Mouse (Mus musculus) adrenal gland, adult 18-20 months (tissue): ENCODE data around the gene Vps45. TPM values are rescaled to one million over a fixed set of nuclear protein-coding genes. Genes with fewer than 3 reads are reported as not detected.
"Not testable (repeated sequence)": the region's sequence is repeated elsewhere in the genome, so short reads cannot be mapped to it uniquely, and the experiment has no call there.

Experiments
- DNase-seq, 2 experiments: peaks; one replicate each; pipeline ENCODE4 v3.0.0; 2021 to 2022; ENCODE audit warnings: low spot score in 2 of 2
- total RNA-seq, 2 experiments: library from RNA; stranded (reverse); gene quantifications; 1 replicate in 1 of 2; 2 replicates in 1 of 2; pipeline ENCODE4 v1.2.3; 2021

Gene Vps45
- total RNA-seq, 2 experiments from 2014 or later: 26.4 to 31.4 TPM

DNA sequence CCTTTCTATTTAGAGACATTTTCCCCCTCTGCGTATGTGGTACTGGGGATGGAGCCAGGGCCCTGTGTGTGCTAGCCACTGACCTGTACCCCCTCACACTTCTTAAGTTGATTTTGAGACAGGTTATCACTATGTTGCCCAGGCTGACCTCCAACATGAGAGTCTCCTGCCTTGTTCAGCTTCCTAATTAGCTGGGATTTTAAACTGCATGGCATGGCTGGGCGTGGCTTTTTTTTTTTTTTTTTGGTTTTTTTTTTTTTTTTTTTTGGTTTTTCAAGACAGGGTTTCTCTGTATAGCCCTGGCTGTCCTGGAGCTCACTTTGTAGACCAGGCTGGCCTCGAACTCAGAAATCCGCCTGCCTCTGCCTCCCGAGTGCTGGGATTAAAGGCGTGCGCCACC lies 80.7 kb downstream of the Vps45 start:
- not testable (repeated sequence) for DNase-seq

- no peak for DNase-seq
Measured at GRCm38 (mm10) chr3:95977079-95977478, 81.2 kb downstream of the Vps45 start.

GRCm38 (mm10) chr3:95972873-95973634 lies 85.2 kb downstream of the Vps45 start:
- no peak for DNase-seq

DNA sequence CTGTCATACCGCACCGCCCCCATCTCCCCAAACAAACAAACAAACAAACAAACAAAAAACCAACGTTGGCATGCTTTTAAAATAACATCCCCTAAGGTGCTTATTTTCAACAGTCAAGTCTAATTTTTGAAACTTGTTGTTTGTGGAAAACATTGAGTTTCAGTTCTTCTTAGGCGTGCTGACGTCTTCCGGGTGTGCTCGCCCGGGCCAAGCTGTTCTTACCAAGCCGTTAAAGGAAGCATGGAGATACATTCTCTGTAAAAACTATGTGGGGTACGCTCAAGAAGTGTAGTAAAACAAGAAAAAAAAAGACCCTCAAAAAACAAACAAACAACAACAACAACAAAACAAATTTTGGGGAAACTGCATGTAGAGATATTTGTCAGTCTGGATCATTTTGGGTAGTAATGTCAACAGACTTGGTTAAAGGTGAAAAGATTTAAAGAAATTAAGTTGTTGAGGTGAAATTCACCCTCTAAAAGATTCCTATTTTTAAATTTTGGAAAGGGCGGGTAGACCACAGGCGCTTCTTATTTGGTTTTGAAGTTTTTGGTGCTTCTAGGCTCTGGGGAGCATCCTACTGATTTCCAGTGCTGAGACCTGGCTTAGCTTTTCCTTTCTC lies 85.9 kb downstream of the Vps45 start:
- DNase-seq: no peak

DNA sequence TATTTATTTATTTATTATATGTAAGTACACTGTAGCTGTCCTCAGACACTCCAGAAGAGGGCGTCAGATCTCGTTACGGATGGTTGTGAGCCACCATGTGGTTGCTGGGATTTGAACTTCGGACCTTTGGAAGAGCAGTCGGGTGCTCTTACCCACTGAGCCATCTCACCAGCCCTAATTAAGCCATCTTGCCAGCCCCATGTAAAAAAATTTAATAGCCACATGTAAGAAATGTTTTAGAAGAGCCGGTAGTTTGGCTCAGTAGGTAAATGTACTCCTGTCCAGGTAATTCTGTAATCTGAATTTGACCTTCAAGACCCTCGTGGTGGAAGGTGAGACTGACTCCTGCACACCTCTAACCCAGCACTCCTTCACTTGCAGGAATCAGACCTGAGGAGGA lies 87.6 kb downstream of the Vps45 start:
- not testable (repeated sequence) for DNase-seq

DNA sequence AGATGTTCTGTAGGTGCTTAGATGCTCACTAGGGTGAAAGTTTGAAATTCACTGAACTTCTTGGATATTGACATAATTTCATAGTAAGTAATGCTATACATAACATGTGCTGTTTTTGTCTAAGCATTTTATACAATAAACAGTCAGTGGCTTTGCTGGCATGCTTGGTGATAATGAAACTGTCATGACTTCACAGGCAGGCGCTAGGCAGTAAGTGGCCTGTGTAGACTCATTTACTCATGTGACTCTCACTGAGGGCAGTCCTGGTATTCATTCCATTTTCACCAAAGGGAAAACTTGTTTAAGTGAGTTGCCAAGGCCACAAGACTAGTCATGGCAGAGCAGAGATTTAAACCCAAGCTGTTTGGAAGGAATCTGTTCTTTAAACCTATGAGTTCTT lies 89.0 kb downstream of the Vps45 start:
- no peak for DNase-seq

DNA sequence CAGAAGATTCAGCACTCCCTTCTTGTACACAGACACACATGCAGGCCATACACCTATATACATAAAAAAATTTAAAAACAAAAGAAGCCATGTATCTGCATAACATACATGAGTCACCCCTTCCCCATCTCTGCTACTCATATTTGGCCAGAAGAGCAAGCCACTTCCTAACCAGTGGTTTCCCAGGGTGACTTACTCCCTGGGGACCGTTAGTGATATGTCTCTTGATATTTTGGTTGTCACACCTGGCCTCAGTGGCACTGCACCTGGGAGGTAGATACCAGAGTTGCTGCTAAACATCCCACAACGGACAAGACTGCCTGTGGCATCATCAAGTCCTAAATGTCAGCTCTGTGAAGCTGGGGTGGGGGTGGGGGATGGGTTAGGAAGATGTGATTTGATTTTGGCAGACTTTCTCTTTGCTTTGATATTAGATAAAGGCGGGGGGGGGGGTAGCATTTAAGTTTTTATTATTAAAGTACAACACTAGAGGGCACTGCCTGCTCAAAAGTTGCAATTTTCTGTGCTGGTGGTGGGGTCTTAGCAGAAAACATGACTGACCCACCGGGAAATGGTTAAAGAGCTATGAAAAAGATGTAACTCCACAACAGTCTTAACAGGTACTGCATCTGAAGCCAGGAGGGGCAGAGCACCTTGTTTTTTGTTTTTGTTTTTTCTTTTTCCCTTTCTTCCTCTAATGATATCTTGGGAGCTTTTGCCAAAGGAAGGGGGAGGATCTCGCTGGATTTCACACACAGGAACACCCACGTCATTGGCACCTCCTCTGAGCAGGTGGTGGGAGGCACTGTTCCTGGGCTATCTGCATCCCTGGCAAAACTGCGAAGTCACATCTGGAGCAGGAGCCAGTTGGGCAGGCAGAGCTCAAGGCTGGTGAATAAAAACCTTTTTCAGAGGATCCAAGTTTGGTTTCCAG lies 92.5 kb downstream of the Vps45 start:
- no peak for DNase-seq

GRCm38 (mm10) chr3:95963681-95964080 lies 94.6 kb downstream of the Vps45 start:
- DNase-seq: no peak

- no peak for DNase-seq
Measured at GRCm38 (mm10) chr3:95963230-95963629, 95.0 kb downstream of the Vps45 start.

DNA sequence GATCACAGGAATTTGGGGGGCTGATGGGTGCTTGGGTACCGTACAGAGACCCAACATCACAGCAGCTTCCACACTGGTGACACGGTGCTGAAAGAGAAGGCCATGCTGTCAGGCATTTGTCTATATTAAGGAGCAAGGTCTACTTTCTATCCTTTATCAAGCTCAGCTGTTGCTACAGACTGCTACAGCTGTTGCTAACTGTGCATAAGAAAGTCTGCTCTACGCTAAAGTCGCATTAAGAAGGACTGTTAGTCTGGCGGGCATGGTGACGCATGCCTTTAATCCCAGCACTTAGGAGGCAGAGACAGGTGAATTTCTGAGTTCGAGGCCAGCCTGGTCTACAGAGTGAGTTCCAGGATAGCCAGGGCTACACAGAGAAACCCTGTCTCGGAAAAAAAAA lies 96.1 kb downstream of the Vps45 start:
- DNase-seq: not testable (repeated sequence)

GRCm38 (mm10) chr3:95959807-95960206 lies 98.5 kb downstream of the Vps45 start:
- DNase-seq: no peak

GRCm38 (mm10) chr3:95959082-95959481 lies 99.2 kb downstream of the Vps45 start:
- DNase-seq: no peak

GRCm38 (mm10) chr3:95957359-95958148 lies 100.7 kb downstream of the Vps45 start:
- no peak for DNase-seq

GRCm38 (mm10) chr3:95955318-95955717 lies 102.9 kb downstream of the Vps45 start:
- no peak for DNase-seq

DNA sequence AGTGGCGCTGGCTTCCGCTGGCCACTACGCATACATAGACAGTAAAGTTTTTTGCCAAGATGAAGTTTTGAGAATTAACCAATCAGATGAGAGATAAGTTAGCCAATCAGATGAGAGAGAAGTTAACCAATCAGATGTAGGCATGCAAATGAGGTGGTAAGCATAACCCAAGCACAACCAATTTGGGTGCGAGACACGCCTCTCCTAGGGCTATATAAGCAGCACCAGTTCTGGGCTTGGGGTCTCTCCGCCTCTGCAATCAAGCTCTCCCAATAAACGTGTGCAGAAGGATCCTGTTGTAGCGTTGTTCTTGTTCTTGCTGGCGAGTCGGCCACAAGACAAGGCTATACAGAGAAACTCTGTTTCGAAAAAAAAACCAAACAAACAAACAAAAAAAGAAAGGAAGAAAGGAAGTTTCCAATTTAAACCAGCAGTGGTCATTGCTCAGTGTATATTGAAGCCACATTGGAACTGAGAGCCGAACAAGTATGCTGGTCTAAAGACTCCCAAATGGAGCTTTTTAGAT lies 103.6 kb downstream of the Vps45 start:
- not testable (repeated sequence) for DNase-seq

DNA sequence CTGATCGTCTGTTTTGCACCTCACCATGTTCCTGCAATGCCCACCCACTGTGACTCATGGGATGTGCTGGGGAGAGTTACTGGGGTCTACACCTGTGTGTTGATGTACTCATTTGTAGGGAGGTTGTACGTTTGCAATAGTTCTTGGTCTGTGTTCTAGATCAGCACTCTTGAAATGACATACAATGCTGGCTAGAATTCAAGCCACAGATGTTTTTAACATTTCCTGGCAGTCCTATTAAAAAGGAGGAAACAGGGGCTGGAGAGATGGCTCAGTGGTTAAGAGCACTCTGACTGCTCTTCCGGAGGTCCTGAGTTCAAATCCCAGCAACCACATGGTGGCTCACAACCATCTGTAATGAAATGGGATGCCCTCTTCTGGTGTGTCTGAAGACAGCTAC lies 104.7 kb downstream of the Vps45 start:
- no peak for DNase-seq

DNA sequence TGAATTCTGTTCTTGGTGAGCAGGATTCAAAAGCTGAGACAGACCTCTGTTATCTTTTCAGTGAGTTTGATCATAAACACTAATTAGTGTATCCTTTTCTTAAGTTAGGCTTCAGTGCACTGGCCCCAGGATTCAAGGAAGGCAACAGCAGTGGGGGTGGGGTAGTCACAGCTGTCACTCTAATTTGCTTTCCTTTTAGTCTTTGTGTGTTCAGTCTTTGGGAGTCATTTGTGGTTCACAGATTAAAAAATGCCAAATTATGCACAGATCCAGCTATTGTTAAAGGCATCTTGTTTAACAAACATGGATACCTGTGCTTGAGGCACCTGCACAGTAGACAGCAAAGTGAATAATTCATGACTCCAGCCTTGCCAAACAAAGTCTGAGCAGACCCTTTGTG lies 105.2 kb downstream of the Vps45 start:
- DNase-seq: no peak

DNA sequence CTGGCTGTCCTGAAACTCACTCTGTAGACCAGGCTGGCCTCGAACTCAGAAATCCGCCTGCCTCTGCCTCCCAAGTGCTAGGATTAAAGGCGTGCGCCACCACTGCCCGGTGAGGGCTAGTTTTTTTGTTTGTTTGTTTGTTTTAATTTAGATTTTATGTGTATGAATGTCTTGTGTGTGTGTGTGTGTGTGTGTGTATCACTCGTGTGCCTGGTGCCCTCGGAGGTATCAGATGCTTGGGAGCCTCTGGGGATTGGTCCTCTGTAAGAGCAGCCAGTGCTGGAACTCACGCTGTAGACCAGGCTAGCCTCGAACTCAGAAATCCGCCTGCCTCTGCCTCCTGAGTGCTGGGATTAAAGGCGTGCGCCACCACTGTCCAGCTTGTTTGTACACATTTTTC lies 106.7 kb downstream of the Vps45 start:
- DNase-seq: not testable (repeated sequence)

DNA sequence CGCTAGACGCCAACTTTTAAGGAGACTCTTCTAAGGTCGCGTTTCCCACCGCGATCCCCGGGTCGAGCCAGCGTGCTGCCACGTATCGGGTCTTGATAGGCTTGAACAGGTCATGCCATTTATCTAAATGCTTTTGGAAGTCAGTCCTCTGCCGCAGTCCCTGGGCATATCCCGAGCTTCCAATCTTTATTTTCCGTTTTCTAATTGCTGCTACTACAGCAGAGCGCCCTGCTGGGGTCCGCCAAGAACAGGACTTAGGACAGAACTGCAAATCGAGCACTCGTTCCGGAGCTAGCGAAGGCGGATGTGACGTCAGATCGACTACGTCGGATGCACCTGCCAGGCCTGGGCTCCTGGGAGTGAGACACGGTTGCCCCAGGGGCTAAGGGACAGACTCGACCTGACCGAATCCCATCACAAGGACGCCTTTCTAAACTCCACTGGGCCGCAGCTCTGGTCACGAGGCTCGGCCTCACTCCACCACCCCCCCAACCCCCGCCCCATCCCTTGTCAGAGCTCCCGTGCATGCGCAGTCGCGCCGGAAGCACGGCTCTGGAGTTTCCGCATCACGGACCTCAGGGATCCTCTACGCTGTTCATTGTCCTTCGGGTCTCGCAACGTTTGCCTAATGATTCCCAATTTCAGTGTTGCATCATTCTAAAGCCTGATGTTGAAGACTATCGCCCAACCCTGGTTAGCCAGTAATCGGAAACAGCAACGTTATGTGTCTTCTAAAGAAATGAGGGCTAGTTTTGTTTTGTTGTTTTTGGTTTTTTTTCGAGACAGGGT lies 107.3 kb downstream of the Vps45 start:
- peak; percentile 85 to 88 for DNase-seq
